Mouse (Mus musculus) CH12.LX (cell line): Measurements from ENCODE around the gene Anks1. TPM values are rescaled to one million over a fixed set of nuclear protein-coding genes. Genes with fewer than 3 reads are reported as not detected.

Source experiments
- DNase-seq: peaks from one replicate; pipeline ENCODE4 v3.0.0-alpha.2; 2013; ENCODE audit errors: extremely low read depth
- H3K27ac ChIP-seq: 2 replicates; pipeline ENCODE4 v1.5.1; 2012; ENCODE audit warnings: low read depth, mild to moderate bottlenecking, control low read depth, moderate library complexity; ENCODE audit not compliant: insufficient read depth
- H3K27me3 ChIP-seq: replicated peaks from 2 replicates; pipeline ENCODE3; 2012; ENCODE audit warnings: inconsistent platforms
- H3K36me3 ChIP-seq, 2 experiments: replicated peaks in 1 of 2; 2 replicates each; pipeline versions ENCODE3 to v1.6.1; 2012; ENCODE audit warnings: inconsistent platforms in 1 of 2, low read length in 1 of 2, mild to moderate bottlenecking in 1 of 2, mixed read lengths in 1 of 2, moderate library complexity in 1 of 2; ENCODE audit not compliant: control insufficient read depth in 1 of 2, insufficient read depth in 1 of 2
- H3K4me1 ChIP-seq, 2 experiments: 2 replicates each; pipeline ENCODE4 v1.6.1; 2012; ENCODE audit warnings: inconsistent platforms in 1 of 2, moderate library complexity in 1 of 2; ENCODE audit not compliant: insufficient read depth in 2 of 2, control insufficient read depth in 1 of 2
- H3K4me2 ChIP-seq: 2 replicates; pipeline ENCODE4 v1.6.1; 2012; ENCODE audit warnings: low read depth, mild to moderate bottlenecking, control low read depth; ENCODE audit not compliant: poor library complexity, insufficient read depth, severe bottlenecking
- H3K4me3 ChIP-seq, 3 experiments: fragments of 150-350 bp in 1 of 3; sonication (generic) in 1 of 3; replicated peaks in 1 of 3; 2 replicates each; pipeline versions ENCODE3 to v1.5.1; 2011 to 2012; ENCODE audit warnings: low read depth in 2 of 3, low read length in 2 of 3, mild to moderate bottlenecking in 2 of 3, moderate library complexity in 2 of 3, control low read depth in 1 of 3, improper control_type of control experiment in 1 of 3, inconsistent platforms in 1 of 3, mixed read lengths in 1 of 3; ENCODE audit not compliant: poor library complexity in 1 of 3
- H3K79me2 ChIP-seq: replicated peaks from 2 replicates; pipeline ENCODE4 v1.6.1; 2012; ENCODE audit warnings: mild to moderate bottlenecking, moderate library complexity; ENCODE audit not compliant: control insufficient read depth, poor library complexity, insufficient read depth, severe bottlenecking; ENCODE audit errors: extremely low read depth
- H3K9ac ChIP-seq: 2 replicates; pipeline ENCODE4 v1.6.1; 2012; ENCODE audit warnings: low read depth, mild to moderate bottlenecking, control low read depth, moderate library complexity; ENCODE audit not compliant: insufficient read depth
- H3K9me3 ChIP-seq: replicated peaks from 2 replicates; pipeline ENCODE3; 2012; ENCODE audit warnings: low read length, inconsistent platforms, mixed read lengths
- CHD2 ChIP-seq: IDR thresholded peaks from 2 replicates; pipeline ENCODE4 v1.6.1; 2011; ENCODE audit warnings: low read length, improper control_type of control experiment
- CTCF ChIP-seq, 2 experiments: IDR thresholded peaks in 1 of 2; conservative IDR thresholded peaks in 1 of 2; 2 replicates each; pipeline ENCODE4 v1.5.1; 2011 to 2012; ENCODE audit warnings: low read depth in 2 of 2, low read length in 2 of 2, improper control_type of control experiment in 1 of 2, inconsistent platforms in 1 of 2, mild to moderate bottlenecking in 1 of 2, moderate library complexity in 1 of 2
- E2F4 ChIP-seq: IDR thresholded peaks from 2 replicates; pipeline ENCODE4 v1.6.1; 2011; ENCODE audit warnings: low read depth, low read length, improper control_type of control experiment; ENCODE audit not compliant: insufficient replicate concordance
- GABPA ChIP-seq: IDR thresholded peaks from 2 replicates; pipeline ENCODE4 v1.6.1; 2012; ENCODE audit warnings: low read depth, low read length, improper control_type of control experiment, inconsistent platforms; ENCODE audit not compliant: insufficient replicate concordance
- HCFC1 ChIP-seq: IDR thresholded peaks from 2 replicates; pipeline ENCODE4 v1.6.1; 2012; ENCODE audit warnings: low read depth, mild to moderate bottlenecking, inconsistent platforms, low read length, improper control_type of control experiment
- JUND ChIP-seq: conservative IDR thresholded peaks from 2 replicates; pipeline ENCODE4 v1.6.1; 2011; ENCODE audit warnings: low read depth, low read length, improper control_type of control experiment
- MAX ChIP-seq: IDR thresholded peaks from 2 replicates; pipeline ENCODE4 v1.6.1; 2011; ENCODE audit warnings: low read length, improper control_type of control experiment
- MAZ ChIP-seq: IDR thresholded peaks from 2 replicates; pipeline ENCODE4 v1.6.1; 2012; ENCODE audit warnings: low read depth, mild to moderate bottlenecking, inconsistent platforms, low read length, improper control_type of control experiment, moderate library complexity
- MEF2A ChIP-seq: IDR thresholded peaks from 2 replicates; pipeline ENCODE4 v1.6.1; 2014; ENCODE audit warnings: low read depth, mild to moderate bottlenecking, inconsistent platforms, low read length, improper control_type of control experiment, borderline replicate concordance
- MXI1 ChIP-seq: IDR thresholded peaks from 2 replicates; pipeline ENCODE4 v1.6.1; 2011; ENCODE audit warnings: mild to moderate bottlenecking, low read depth, low read length, improper control_type of control experiment
- NELFE ChIP-seq: IDR thresholded peaks from 2 replicates; pipeline ENCODE4 v1.6.1; 2011; ENCODE audit warnings: low read depth, low read length, improper control_type of control experiment
- NRF1 ChIP-seq: IDR thresholded peaks from 2 replicates; pipeline ENCODE4 v1.6.1; 2014; ENCODE audit warnings: low read depth, mild to moderate bottlenecking, inconsistent platforms, low read length, improper control_type of control experiment, moderate library complexity
- RAD21 ChIP-seq: IDR thresholded peaks from 2 replicates; pipeline ENCODE4 v1.6.1; 2011; ENCODE audit warnings: low read depth, mild to moderate bottlenecking, low read length, improper control_type of control experiment, moderate library complexity
- SMC3 ChIP-seq: IDR thresholded peaks from 2 replicates; pipeline ENCODE4 v1.6.1; 2011; ENCODE audit warnings: low read depth, low read length, improper control_type of control experiment
- USF1 ChIP-seq: IDR thresholded peaks from 2 replicates; pipeline ENCODE4 v1.6.1; 2014; ENCODE audit warnings: low read depth, mild to moderate bottlenecking, inconsistent platforms, low read length, improper control_type of control experiment
- ZMIZ1 ChIP-seq: IDR thresholded peaks from 2 replicates; pipeline ENCODE4 v1.6.1; 2012; ENCODE audit warnings: low read depth, mild to moderate bottlenecking, inconsistent platforms, low read length, improper control_type of control experiment
- dilution Hi-C: fragments of 300-500 bp; cut with MboI; formaldehyde crosslinking; loops from 2 replicates; pipeline ENCODE4 v1.14.3; 2020; ENCODE audit warnings: low sequenced_read_pairs; ENCODE audit not compliant: extremely low pct_unique_long_range_greater_than_20kb, extremely low pct_ligation_motif_present
- in situ Hi-C: fragments of 300-500 bp; cut with MboI; formaldehyde crosslinking; loops from 3 replicates; pipeline ENCODE4 v1.14.3; 2019; ENCODE audit warnings: low sequenced_read_pairs, low pct_ligation_motif_present, low pct_unique_long_range_greater_than_20kb, mixed read lengths
- polyA plus RNA-seq: library from polyadenylated mRNA; unstranded; fragments of >175 nt; gene quantifications from 2 replicates; pipeline ENCODE4 v1.2.1, GENCODE M21; 2012; ENCODE audit warnings: low read depth; ENCODE audit not compliant: insufficient read length
- total RNA-seq, 2 experiments: library from RNA; depleted of rRNA; stranded (reverse); fragments of 300-350 nt in 1 of 2; fragments of >200 nt in 1 of 2; gene quantifications; 2 replicates each; pipeline ENCODE4 v1.2.3; 2012 to 2014

Anks1 gene
- total and polyA plus RNA-seq, 3 experiments: 5.8 to 9.3 (median 9.0) TPM

GRCm38 (mm10) chr17:28048425-28048824 lies 139.3 kb downstream of the Anks1 start:
- in situ Hi-C loops: loop anchor here (5.0 kb wide), 1 partner anchor 61 kb away; no protein-coding TSS in a partner anchor
- peak; percentile 53 for DNase-seq

GRCm38 (mm10) chr17:28050210-28050609 lies 141.1 kb downstream of the Anks1 start:
- dilution Hi-C loops: no loop called here
- in situ Hi-C loops: no loop called here
- H3K79me2 ChIP-seq: no peaks in the 10 kb centered on the region
- H3K27me3 ChIP-seq: no peaks in the 10 kb centered on the region
- no peak overlapping the region for H3K27ac ChIP-seq
- TF ChIP-seq USF1 (no peak), MAZ (no peak), E2F4 (no peak), GABPA (no peak), NELFE (no peak), CTCF (conservative IDR thresholded peaks at IDR 0.05 in 1 of 2, IDR thresholded peaks at IDR 0.05 in 1 of 2; ENCODE audit: low read depth in 2 of 2, low read length in 2 of 2) (no peak), ZMIZ1 (no peak), CHD2 (no peak), RAD21 (no peak), MXI1 (no peak), NRF1 (no peak), HCFC1 (no peak)
- H3K36me3 ChIP-seq: peaks cover 0 to 56% of the 10 kb centered on the region in 2 experiments
- no peak overlapping the region for H3K4me3 ChIP-seq
- H3K4me2 ChIP-seq: no peak overlapping the region
- H3K4me1 ChIP-seq: peaks cover 0 to 6% of the 10 kb centered on the region in 2 experiments; a peak in 2 of 4 replicates
- no peak for DNase-seq
- no peak overlapping the region for H3K9ac ChIP-seq
- H3K9me3 ChIP-seq: no peaks in the 10 kb centered on the region

More at GRCm38 (mm10) chr17:28048425-28048824, 139.3 kb downstream of the Anks1 start:
- no peak overlapping the region for H3K4me3 ChIP-seq
- peak; percentile 56 for TF ChIP-seq SMC3
- TF ChIP-seq MEF2A: no peak
- TF ChIP-seq JUND: no peak
- peak; percentile 20 to 98; a peak in 3 of 4 replicates for TF ChIP-seq CTCF (conservative IDR thresholded peaks at IDR 0.05 in 1 of 2, IDR thresholded peaks at IDR 0.05 in 1 of 2; ENCODE audit: low read depth in 2 of 2, low read length in 2 of 2)
- TF ChIP-seq NELFE: peak; percentile 51; the same call in 1 of the 2 replicates
- TF ChIP-seq RAD21: peak; percentile 66
- TF ChIP-seq MAX: no peak
- TF ChIP-seq, all 38 proteins: peak for 4
- H3K27me3 ChIP-seq: no peaks in the 10 kb centered on the region
- H3K4me2 ChIP-seq: no peak overlapping the region
- peaks cover 0 to 43% of the 10 kb centered on the region in 2 experiments for H3K36me3 ChIP-seq
- H3K79me2 ChIP-seq: no peaks in the 10 kb centered on the region
- no peak overlapping the region for H3K9ac ChIP-seq
- no peaks in the 10 kb centered on the region for H3K9me3 ChIP-seq
- no peak overlapping the region for H3K27ac ChIP-seq
- dilution Hi-C loops: no loop called here
- peaks cover 0 to 6% of the 10 kb centered on the region in 2 experiments; a peak in 2 of 4 replicates for H3K4me1 ChIP-seq
